Mouse (Mus musculus) midbrain, embryonic 16.5 days (tissue): ENCODE measurements around the gene Brd3. TPM values are rescaled to one million over a fixed set of nuclear protein-coding genes. Genes with fewer than 3 reads are reported as not detected.

ENCODE experiments used
- ATAC-seq: fragments of 200-750 bp; cut with Nextera tagmentation; 2 replicates; pipeline ENCODE4 v1.8.0; 2017; ENCODE audit warnings: moderate TSS enrichment
- H3K27ac ChIP-seq: fragments of 300-500 bp; sonication (generic); 2 replicates; pipeline ENCODE4 v1.5.1; 2014; ENCODE audit warnings: mild to moderate bottlenecking, low read length, mixed read lengths
- H3K27me3 ChIP-seq: fragments of 300-500 bp; sonication (generic); 2 replicates; pipeline ENCODE4 v1.6.1; 2014; ENCODE audit warnings: low read depth, low read length, mixed read lengths; ENCODE audit not compliant: control insufficient read depth, insufficient read depth
- H3K36me3 ChIP-seq: fragments of 300-500 bp; sonication (generic); 2 replicates; pipeline ENCODE4 v1.6.1; 2014; ENCODE audit warnings: mild to moderate bottlenecking, low read length, moderate library complexity, mixed read lengths; ENCODE audit not compliant: control insufficient read depth, insufficient read depth
- H3K4me1 ChIP-seq: fragments of 300-500 bp; sonication (generic); 2 replicates; pipeline ENCODE4 v1.6.1; 2014; ENCODE audit warnings: mild to moderate bottlenecking, low read length, mixed read lengths; ENCODE audit not compliant: control insufficient read depth, insufficient read depth
- H3K4me2 ChIP-seq: fragments of 300-500 bp; sonication (generic); 2 replicates; pipeline ENCODE4 v1.6.1; 2014; ENCODE audit warnings: mild to moderate bottlenecking, low read length, mixed read lengths
- H3K4me3 ChIP-seq: fragments of 300-500 bp; sonication (generic); 2 replicates; pipeline ENCODE4 v1.5.1; 2014; ENCODE audit warnings: low read depth, mild to moderate bottlenecking, low read length, moderate library complexity, mixed read lengths
- H3K9ac ChIP-seq: fragments of 300-500 bp; sonication (generic); 2 replicates; pipeline ENCODE4 v1.6.1; 2014; ENCODE audit warnings: low read depth, low read length, mixed read lengths
- H3K9me3 ChIP-seq: fragments of 300-500 bp; sonication (generic); replicated peaks from 2 replicates; pipeline ENCODE4 v1.6.1; 2014; ENCODE audit warnings: mild to moderate bottlenecking, low read length, mixed read lengths; ENCODE audit not compliant: control insufficient read depth, poor library complexity, severe bottlenecking
- WGBS: fragments of 180-500 bp; shearing (Covaris S2); extraction: QIAGEN DNeasy Blood & Tissue Kit; methylation state at CpG from one replicate; pipeline ENCODE4 v1.1.7; 2014; 5-methylcytosine and 5-hydroxymethylcytosine counted together
- polyA plus RNA-seq: library from polyadenylated mRNA; unstranded; fragments of >200 nt; fragmentation: Nextera tagmentation; extraction: Ambion mirVana; gene quantifications from 2 replicates; pipeline ENCODE4 v1.2.1, GENCODE M21; 2015

Brd3 gene
- polyA plus RNA-seq, 1 experiment from 2014 or later, result 142 TPM

- Histone ChIP-seq H3K4me3 (peak overlapping the region; percentile 99), H3K9me3 (no peaks in the 10 kb centered on the region), H3K4me2 (peak overlapping the region; percentile 99), H3K4me1 (peaks cover 33% of the 10 kb centered on the region), H3K27me3 (no peaks in the 10 kb centered on the region), H3K27ac (peak overlapping the region; percentile 90), H3K36me3 (no peaks in the 10 kb centered on the region), H3K9ac (peak overlapping the region; percentile 95)
- 28% methylated on average over 11 of the region's 11 CpGs for WGBS
- ATAC-seq, result no peak
Measured at GRCm38 (mm10) chr2:27476303-27477192, 30.9 kb downstream of the Brd3 start.

GRCm38 (mm10) chr2:27475495-27476302 lies 31.8 kb downstream of the Brd3 start:
- Histone ChIP-seq H3K9me3 (no peaks in the 10 kb centered on the region), H3K4me1 (peaks cover 37% of the 10 kb centered on the region), H3K36me3 (no peaks in the 10 kb centered on the region), H3K4me2 (peak overlapping the region; percentile 99), H3K27me3 (no peaks in the 10 kb centered on the region), H3K9ac (peak overlapping the region; percentile 95), H3K4me3 (peak overlapping the region; percentile 99), H3K27ac (peak overlapping the region; percentile 95)
- WGBS, result under 1% methylated on average over 61 of the region's 96 CpGs
- ATAC-seq, result peak; percentile 99

- H3K4me1 ChIP-seq, result peaks cover 43% of the 10 kb centered on the region
- no peaks in the 10 kb centered on the region for H3K9me3 ChIP-seq
- under 1% methylated on average over 78 of the region's 84 CpGs for WGBS
- peak overlapping the region; percentile 99 for H3K4me3 ChIP-seq
- H3K4me2 ChIP-seq, result peak overlapping the region; percentile 99
- H3K27me3 ChIP-seq, result no peaks in the 10 kb centered on the region
- peak overlapping the region; percentile 95 for H3K9ac ChIP-seq
- H3K36me3 ChIP-seq, result no peaks in the 10 kb centered on the region
- peak overlapping the region; percentile 95 for H3K27ac ChIP-seq
- peak; percentile 59 for ATAC-seq
Measured at GRCm38 (mm10) chr2:27474621-27475484, 32.6 kb downstream of the Brd3 start.

- 42% methylated on average over 4 of the region's 4 CpGs for WGBS
- ATAC-seq, result no peak
- H3K27me3 ChIP-seq, result no peaks in the 10 kb centered on the region
- peak overlapping the region; percentile 99 for H3K4me2 ChIP-seq
- no peak overlapping the region for H3K27ac ChIP-seq
- H3K4me3 ChIP-seq, result peak overlapping the region; percentile 99
- peaks cover 43% of the 10 kb centered on the region for H3K4me1 ChIP-seq
- H3K36me3 ChIP-seq, result no peaks in the 10 kb centered on the region
- H3K9me3 ChIP-seq, result no peaks in the 10 kb centered on the region
- H3K9ac ChIP-seq, result peak overlapping the region; percentile 95
Measured at GRCm38 (mm10) chr2:27473911-27474310, 33.6 kb downstream of the Brd3 start.

GRCm38 (mm10) chr2:27473061-27473765 lies 34.2 kb downstream of the Brd3 start:
- 75% methylated on average over 7 of the region's 7 CpGs for WGBS
- H3K4me2 ChIP-seq, result peak overlapping the region; percentile 99
- H3K9me3 ChIP-seq, result no peaks in the 10 kb centered on the region
- no peaks in the 10 kb centered on the region for H3K27me3 ChIP-seq
- peaks cover 43% of the 10 kb centered on the region for H3K4me1 ChIP-seq
- no peak overlapping the region for H3K27ac ChIP-seq
- peak overlapping the region; percentile 95 for H3K9ac ChIP-seq
- no peak for ATAC-seq
- H3K36me3 ChIP-seq, result no peaks in the 10 kb centered on the region
- peak overlapping the region; percentile 15 for H3K4me3 ChIP-seq

- H3K4me1 ChIP-seq, result peaks cover 39% of the 10 kb centered on the region
- no peaks in the 10 kb centered on the region for H3K27me3 ChIP-seq
- no peak overlapping the region for H3K4me2 ChIP-seq
Measured at GRCm38 (mm10) chr2:27471170-27471584, 36.3 kb downstream of the Brd3 start.

GRCm38 (mm10) chr2:27470535-27470934 lies 36.9 kb downstream of the Brd3 start:
- 95% methylated on average over 2 of the region's 2 CpGs for WGBS
- no peak for ATAC-seq
- H3K4me3 ChIP-seq, result no peak overlapping the region
- no peaks in the 10 kb centered on the region for H3K27me3 ChIP-seq
- peaks cover 39% of the 10 kb centered on the region for H3K4me1 ChIP-seq
- no peaks in the 10 kb centered on the region for H3K36me3 ChIP-seq
- H3K9ac ChIP-seq, result no peak overlapping the region
- no peaks in the 10 kb centered on the region for H3K9me3 ChIP-seq
- no peak overlapping the region for H3K4me2 ChIP-seq
- H3K27ac ChIP-seq, result no peak overlapping the region

More at GRCm38 (mm10) chr2:27471170-27471584, 36.3 kb downstream of the Brd3 start:
- no peak for ATAC-seq
- no peak overlapping the region for H3K4me3 ChIP-seq
- no peaks in the 10 kb centered on the region for H3K36me3 ChIP-seq
- H3K9ac ChIP-seq, result no peak overlapping the region
- no peaks in the 10 kb centered on the region for H3K9me3 ChIP-seq
- no peak overlapping the region for H3K27ac ChIP-seq

- Histone ChIP-seq H3K4me2 (no peak overlapping the region), H3K27me3 (no peaks in the 10 kb centered on the region), H3K4me3 (no peak overlapping the region), H3K9me3 (no peaks in the 10 kb centered on the region), H3K27ac (no peak overlapping the region), H3K36me3 (no peaks in the 10 kb centered on the region), H3K4me1 (peaks cover 39% of the 10 kb centered on the region), H3K9ac (no peak overlapping the region)
- 63% methylated on average over 3 of the region's 3 CpGs for WGBS
- ATAC-seq, result no peak
Measured at GRCm38 (mm10) chr2:27469991-27470355, 37.5 kb downstream of the Brd3 start.
